Mouse (Mus musculus): ENCODE measurements at regions not wholly inside any gene's neighbourhood (a gene's known extent, or its start where the extent isn't known, plus 50 kb on each side); places are given as distances from the start of the nearest gene placed in this dataset.

- TF ChIP-seq POLR2A (IDR thresholded peaks at IDR 0.05; ENCODE audit: low read depth, low read length) (no peak), CTCF (IDR thresholded peaks at IDR 0.05; ENCODE audit: extremely low read depth, insufficient read depth, insufficient read length, insufficient replicate concordance) (no peak)
Observed at GRCm38 (mm10) chr12:12509164-12509937, 247.4 kb downstream of the Fam49a start.

All from spleen, adult 2 months (tissue).